Mouse (Mus musculus) v-Abl transformed pro-B cells (cell line): Measurements from ENCODE around the gene Sertad3.

Experiments
- in situ Hi-C, 2 experiments: fragments of 400-800 bp; cut with MboI; formaldehyde crosslinking; loops; one replicate each; pipeline ENCODE4 v1.15.1; 2025; ENCODE audit not compliant: unreplicated experiment in 2 of 2

Sertad3 gene

GRCm38 (mm10) chr7:27487740-27488268 lies 14.2 kb downstream of the Sertad3 start:
- in situ Hi-C loops: loop anchor here (5.0 kb wide), 2 partner anchors 46 to 89 kb away; no protein-coding TSS in a partner anchor

- in situ Hi-C loops: loop anchor here (5.0 kb wide), 2 partner anchors 47 to 88 kb away; no protein-coding TSS in a partner anchor
Observed at GRCm38 (mm10) chr7:27489270-27489869, 15.8 kb downstream of the Sertad3 start.

GRCm38 (mm10) chr7:27490227-27490542 lies 16.6 kb downstream of the Sertad3 start:
- in situ Hi-C loops: loop anchor here in 1 of 2 experiments (10.0 kb wide), 1 partner anchor 155 kb away; the partner anchor contains the start of gene Ltbp4

- in situ Hi-C loops: loop anchor here in 1 of 2 experiments (10.0 kb wide), 1 partner anchor 156 kb away; the partner anchor contains the start of gene Ltbp4
Observed at GRCm38 (mm10) chr7:27490543-27491329, 17.2 kb downstream of the Sertad3 start.

GRCm38 (mm10) chr7:27491856-27492255 lies 18.3 kb downstream of the Sertad3 start:
- in situ Hi-C loops: loop anchor here in 1 of 2 experiments (10.0 kb wide), 1 partner anchor 157 kb away; the partner anchor contains the start of gene Ltbp4

- in situ Hi-C loops: loop anchor here in 1 of 2 experiments (10.0 kb wide), 1 partner anchor 158 kb away; the partner anchor contains the start of gene Ltbp4
Observed at GRCm38 (mm10) chr7:27493022-27493421, 19.5 kb downstream of the Sertad3 start.

GRCm38 (mm10) chr7:27493450-27493849 lies 19.9 kb downstream of the Sertad3 start:
- in situ Hi-C loops: loop anchor here in 1 of 2 experiments (10.0 kb wide), 1 partner anchor 159 kb away; the partner anchor contains the start of gene Ltbp4

GRCm38 (mm10) chr7:27494659-27495367 lies 21.2 kb downstream of the Sertad3 start:
- in situ Hi-C loops: loop anchor here in 1 of 2 experiments (10.0 kb wide), 1 partner anchor 160 kb away; the partner anchor contains the start of gene Ltbp4

- in situ Hi-C loops: loop anchor here in 1 of 2 experiments (10.0 kb wide), 1 partner anchor 164 kb away; the partner anchor contains the start of gene Ltbp4
Observed at GRCm38 (mm10) chr7:27499036-27499435, 25.5 kb downstream of the Sertad3 start, which contains the start of gene Prx. TSS of gene Prx (plus strand) at chr7:27499324.

- in situ Hi-C loops: loop anchor here in 1 of 2 experiments (10.0 kb wide), 2 partner anchors 167 to 173 kb away; partner anchors contain the start of genes Ltbp4 and Map3k10
Observed at GRCm38 (mm10) chr7:27501620-27502019, 28.1 kb downstream of the Sertad3 start.

- in situ Hi-C loops: loop anchor here in 1 of 2 experiments (5.0 to 10.0 kb wide), 4 partner anchors 70 to 172 kb away; partner anchors contain the start of genes Akt2, Ltbp4 and Map3k10
Observed at GRCm38 (mm10) chr7:27506765-27507370, 33.3 kb downstream of the Sertad3 start.

- in situ Hi-C loops: loop anchor here in 1 of 2 experiments (5.0 to 10.0 kb wide), 4 partner anchors 71 to 173 kb away; partner anchors contain the start of genes Akt2, Ltbp4 and Map3k10
Observed at GRCm38 (mm10) chr7:27507711-27508647, 34.4 kb downstream of the Sertad3 start.

GRCm38 (mm10) chr7:27508648-27509005 lies 35.1 kb downstream of the Sertad3 start:
- in situ Hi-C loops: loop anchor here in 1 of 2 experiments (5.0 to 10.0 kb wide), 4 partner anchors 71 to 174 kb away; partner anchors contain the start of genes Akt2, Ltbp4 and Map3k10

- in situ Hi-C loops: no loop called here
Observed at GRCm38 (mm10) chr7:27510809-27511208, 37.2 kb downstream of the Sertad3 start.

GRCm38 (mm10) chr7:27514961-27515360 lies 41.4 kb downstream of the Sertad3 start:
- in situ Hi-C loops: no loop called here

GRCm38 (mm10) chr7:27518314-27518713 lies 44.7 kb downstream of the Sertad3 start:
- in situ Hi-C loops: no loop called here

- in situ Hi-C loops: loop anchor here (10.0 kb wide), 2 partner anchors 85 to 175 kb away; no protein-coding TSS in a partner anchor
Observed at GRCm38 (mm10) chr7:27520104-27520503, 46.5 kb downstream of the Sertad3 start.

GRCm38 (mm10) chr7:27520599-27520998 lies 47.0 kb downstream of the Sertad3 start:
- in situ Hi-C loops: loop anchor here (10.0 kb wide), 2 partner anchors 86 to 176 kb away; no protein-coding TSS in a partner anchor
